Mouse (Mus musculus): ENCODE measurements around the gene Numbl. TPM values are rescaled to one million over a fixed set of nuclear protein-coding genes. Genes with fewer than 3 reads are reported as not detected.

Gene Numbl
- polyA plus RNA-seq, 1 experiment from 2014 or later: 60.7 TPM

DNA sequence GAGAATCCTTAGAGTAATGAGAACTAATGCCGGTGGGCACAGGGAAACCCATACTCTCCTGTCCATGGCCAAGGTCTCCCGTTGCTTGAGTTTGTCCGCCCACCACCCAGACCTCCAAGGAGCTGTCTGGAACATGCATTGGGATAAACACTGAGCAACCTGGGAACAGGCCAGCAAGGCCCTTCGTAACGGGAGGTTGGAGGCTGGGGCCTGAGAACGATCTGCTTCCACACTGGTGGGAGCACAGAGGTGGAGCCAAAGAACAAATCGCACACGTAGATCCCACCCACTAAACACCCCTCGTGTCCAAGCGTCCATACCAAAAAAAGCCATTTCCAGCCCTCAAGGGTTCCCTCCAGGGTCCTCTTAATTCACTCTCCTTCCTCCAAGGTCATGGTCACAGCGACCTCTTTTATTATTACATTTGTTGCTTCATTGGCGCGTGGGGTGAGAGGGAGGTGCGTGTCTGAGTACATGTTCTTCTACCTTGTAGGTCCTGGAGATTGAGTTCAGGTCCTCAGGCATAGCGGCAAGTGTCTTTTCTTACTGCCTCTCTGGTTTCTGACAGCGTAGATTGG, 39.9 kb downstream of the Numbl start:
- H3K9me3 ChIP-seq (replicated peaks): no peaks in the 10 kb centered on the region
- ATAC-seq (ENCODE audit: low FRiP score): no peak
- H3K4me1 ChIP-seq: no peaks in the 10 kb centered on the region
- H3K27me3 ChIP-seq (replicated peaks): 0 out of 2 replicates have a peak, but pooled peaks cover 3% of the 10 kb centered on the region
- H3K9ac ChIP-seq (replicated peaks): no peak overlapping the region
- H3K4me2 ChIP-seq: no peak overlapping the region
- WGBS: 90% methylated on average over 16 of the region's 16 CpGs
- no peaks in the 10 kb centered on the region for H3K36me3 ChIP-seq
- no peak overlapping the region for H3K27ac ChIP-seq (replicated peaks)
- no peak overlapping the region for H3K4me3 ChIP-seq (replicated peaks)

GRCm38 (mm10) chr7:27298816-27299215, 40.6 kb downstream of the Numbl start:
- H3K4me3 ChIP-seq (replicated peaks): no peak overlapping the region

GRCm38 (mm10) chr7:27300351-27300750, 42.1 kb downstream of the Numbl start:
- Histone ChIP-seq H3K4me3 (replicated peaks) (no peak overlapping the region), H3K4me1 (no peaks in the 10 kb centered on the region), H3K4me2 (no peak overlapping the region), H3K9ac (replicated peaks) (no peak overlapping the region), H3K36me3 (no peaks in the 10 kb centered on the region), H3K27me3 (replicated peaks) (peaks cover 3% of the 10 kb centered on the region; the same call in 1 of the 2 replicates), H3K27ac (replicated peaks) (no peak overlapping the region), H3K9me3 (replicated peaks) (no peaks in the 10 kb centered on the region)
- 85% methylated on average over 4 of the region's 4 CpGs for WGBS
- no peak for ATAC-seq (ENCODE audit: low FRiP score)

More at GRCm38 (mm10) chr7:27298816-27299215, 40.6 kb downstream of the Numbl start:
- no peak overlapping the region for H3K27ac ChIP-seq (replicated peaks)
- peaks cover 3% of the 10 kb centered on the region; the same call in 1 of the 2 replicates for H3K27me3 ChIP-seq (replicated peaks)
- H3K9me3 ChIP-seq (replicated peaks): no peaks in the 10 kb centered on the region
- H3K36me3 ChIP-seq: no peaks in the 10 kb centered on the region
- no peak for ATAC-seq (ENCODE audit: low FRiP score)
- H3K9ac ChIP-seq (replicated peaks): no peak overlapping the region
- no peak overlapping the region for H3K4me2 ChIP-seq
- WGBS: 87% methylated on average over 6 of the region's 6 CpGs
- no peaks in the 10 kb centered on the region for H3K4me1 ChIP-seq

DNA sequence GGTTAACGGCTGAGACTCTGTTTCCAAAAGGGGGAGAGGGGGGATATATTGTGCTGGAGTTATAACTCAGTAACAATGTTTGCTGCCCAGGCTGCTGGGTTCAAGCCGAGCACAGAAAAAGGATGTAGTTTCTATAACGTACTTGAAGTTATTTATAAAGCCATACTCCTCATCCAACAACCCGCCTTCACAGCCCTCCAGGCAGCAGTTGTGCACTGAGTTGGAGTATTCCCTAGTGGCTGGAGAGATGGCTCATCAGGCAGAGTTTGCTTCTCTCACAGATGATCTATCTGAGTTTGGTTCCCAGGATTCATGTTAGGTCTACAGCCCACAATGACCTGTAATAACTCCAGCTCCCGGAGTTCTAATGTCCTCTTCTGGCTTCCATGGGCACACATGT, 42.6 kb downstream of the Numbl start:
- H3K4me1 ChIP-seq: no peaks in the 10 kb centered on the region
- no peak for ATAC-seq (ENCODE audit: low FRiP score)
- H3K9me3 ChIP-seq (replicated peaks): no peaks in the 10 kb centered on the region
- no peak overlapping the region for H3K27ac ChIP-seq (replicated peaks)
- H3K9ac ChIP-seq (replicated peaks): no peak overlapping the region
- peaks cover 3% of the 10 kb centered on the region; the same call in 1 of the 2 replicates for H3K27me3 ChIP-seq (replicated peaks)
- whole genome bisulfite sequencing: 62% methylated on average over 5 of the region's 5 CpGs
- no peaks in the 10 kb centered on the region for H3K36me3 ChIP-seq
- H3K4me3 ChIP-seq (replicated peaks): no peak overlapping the region
- H3K4me2 ChIP-seq: no peak overlapping the region

DNA sequence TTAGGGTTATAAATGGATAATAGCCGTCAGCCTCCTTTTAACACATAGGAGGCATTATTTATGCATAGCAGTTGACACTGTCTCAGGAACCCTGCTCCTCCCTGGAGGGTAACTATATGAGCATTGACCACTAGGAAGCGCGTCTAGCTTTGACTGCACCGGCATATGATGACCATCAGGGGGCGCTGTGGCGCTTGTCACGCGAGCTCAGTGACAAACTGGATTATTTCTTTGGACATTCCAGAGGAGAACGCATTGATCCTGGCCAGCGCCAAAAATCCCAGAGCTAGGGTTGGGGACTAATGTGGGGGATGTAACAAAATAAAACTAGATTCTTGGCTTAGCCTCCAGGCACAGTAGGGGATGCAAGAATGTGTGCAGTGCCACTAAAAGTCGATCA, 43.9 kb downstream of the Numbl start:
- Histone ChIP-seq H3K4me1 (no peaks in the 10 kb centered on the region), H3K27me3 (replicated peaks) (peaks cover 3% of the 10 kb centered on the region; the same call in 1 of the 2 replicates), H3K4me2 (no peak overlapping the region), H3K27ac (replicated peaks) (no peak overlapping the region), H3K9me3 (replicated peaks) (no peaks in the 10 kb centered on the region), H3K36me3 (no peaks in the 10 kb centered on the region), H3K4me3 (replicated peaks) (no peak overlapping the region), H3K9ac (replicated peaks) (no peak overlapping the region)
- 11% methylated on average over 11 of the region's 11 CpGs for WGBS
- no peak for ATAC-seq (ENCODE audit: low FRiP score)

GRCm38 (mm10) chr7:27305091-27305730, 47.0 kb downstream of the Numbl start:
- no peaks in the 10 kb centered on the region for H3K9me3 ChIP-seq (replicated peaks)
- peaks cover 6% of the 10 kb centered on the region; the same call in 1 of the 2 replicates for H3K4me1 ChIP-seq
- H3K4me3 ChIP-seq (replicated peaks): no peak overlapping the region
- peaks cover 12% of the 10 kb centered on the region for H3K27me3 ChIP-seq (replicated peaks)
- ATAC-seq (ENCODE audit: low FRiP score): no peak
- no peak overlapping the region for H3K9ac ChIP-seq (replicated peaks)
- H3K36me3 ChIP-seq: no peaks in the 10 kb centered on the region
- 90% methylated on average over 17 of the region's 17 CpGs for WGBS
- no peak overlapping the region for H3K4me2 ChIP-seq
- no peak overlapping the region for H3K27ac ChIP-seq (replicated peaks)

DNA sequence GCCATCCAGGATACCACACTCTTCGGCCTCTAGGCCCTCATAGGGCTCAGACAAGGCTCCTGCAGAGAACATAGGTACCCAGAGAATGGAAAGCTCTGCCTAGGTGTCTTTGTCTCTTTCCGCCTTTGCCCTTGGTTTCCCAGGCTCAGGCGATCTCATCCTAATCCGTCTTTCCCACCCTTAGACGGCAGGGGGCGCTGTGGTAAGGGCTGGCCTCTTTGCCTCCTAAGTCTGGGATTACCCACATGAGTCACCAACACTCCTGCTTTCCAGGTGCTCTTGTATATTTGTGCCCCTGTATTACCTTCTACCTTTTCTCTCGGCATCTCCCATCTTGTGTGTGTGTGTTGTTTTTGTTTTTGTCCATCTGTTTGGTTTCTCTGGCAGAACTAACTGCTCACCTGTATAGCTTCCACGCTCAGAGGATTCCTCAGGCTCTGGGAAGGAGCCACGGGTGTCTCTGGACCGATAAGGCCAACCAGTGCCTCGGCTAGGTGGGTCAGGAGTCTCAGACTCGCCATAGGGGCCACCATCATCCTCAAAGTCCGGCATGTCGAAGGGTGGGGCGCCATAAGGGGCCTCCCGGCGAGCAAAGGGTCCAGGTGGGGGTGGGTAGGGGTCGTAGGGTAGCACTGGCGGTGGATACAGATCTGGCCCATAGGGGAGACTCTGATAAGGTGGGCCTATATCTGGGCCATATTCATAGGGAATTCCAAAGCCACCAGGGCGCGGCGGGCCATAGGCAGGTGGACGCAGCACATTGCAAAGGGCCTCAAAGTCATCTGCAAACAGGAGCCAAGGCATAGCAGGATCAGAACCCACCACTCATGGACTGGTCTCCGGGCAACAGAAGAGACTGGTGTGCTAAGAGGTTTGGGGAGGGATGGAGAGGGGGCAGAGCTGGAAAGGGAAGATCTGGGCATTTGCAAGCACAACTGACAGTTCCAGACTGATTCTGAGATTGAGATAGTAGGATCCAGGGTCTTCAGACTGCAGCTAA, 48.2 kb downstream of the Numbl start:
- WGBS: 78% methylated on average over 24 of the region's 24 CpGs
- Histone ChIP-seq H3K4me2 (no peak overlapping the region), H3K4me3 (replicated peaks) (no peak overlapping the region), H3K36me3 (no peaks in the 10 kb centered on the region), H3K9me3 (replicated peaks) (no peaks in the 10 kb centered on the region), H3K4me1 (peaks cover 11% of the 10 kb centered on the region), H3K27ac (replicated peaks) (no peak overlapping the region), H3K27me3 (replicated peaks) (peaks cover 15% of the 10 kb centered on the region), H3K9ac (replicated peaks) (no peak overlapping the region)
- no peak for ATAC-seq (ENCODE audit: low FRiP score)

DNA sequence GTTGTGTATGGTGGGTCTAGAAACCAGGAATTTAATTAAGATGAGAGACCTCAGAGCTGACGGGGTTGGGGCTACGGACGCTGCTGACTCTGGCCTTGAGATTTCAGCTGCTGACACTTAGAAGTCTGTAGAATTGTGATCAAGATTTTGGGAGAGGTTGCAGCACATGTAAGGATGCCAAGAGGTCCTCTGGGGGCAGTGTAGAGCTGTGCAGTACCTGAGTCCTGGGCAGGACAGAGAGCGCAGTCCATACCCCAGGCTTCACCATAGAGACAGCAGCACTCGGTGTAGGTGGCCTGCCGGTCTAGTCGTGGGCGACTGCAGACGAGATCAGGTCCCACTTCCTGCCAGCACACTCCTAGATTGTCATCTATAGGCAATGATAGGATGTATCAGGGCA, 49.3 kb downstream of the Numbl start:
- no peak overlapping the region for H3K27ac ChIP-seq (replicated peaks)
- WGBS: 66% methylated on average over 9 of the region's 9 CpGs
- no peak overlapping the region for H3K4me3 ChIP-seq (replicated peaks)
- H3K36me3 ChIP-seq: no peaks in the 10 kb centered on the region
- no peak overlapping the region for H3K4me2 ChIP-seq
- no peak overlapping the region for H3K9ac ChIP-seq (replicated peaks)
- ATAC-seq (ENCODE audit: low FRiP score): no peak
- H3K4me1 ChIP-seq: peaks cover 11% of the 10 kb centered on the region
- peaks cover 12% of the 10 kb centered on the region for H3K27me3 ChIP-seq (replicated peaks)
- no peaks in the 10 kb centered on the region for H3K9me3 ChIP-seq (replicated peaks)

- ATAC-seq (ENCODE audit: low FRiP score): no peak
- H3K27ac ChIP-seq (replicated peaks): no peak overlapping the region
- peak overlapping the region; percentile 32 for H3K4me3 ChIP-seq (replicated peaks)
- 10% methylated on average over 28 of the region's 28 CpGs for WGBS
- peaks cover 12% of the 10 kb centered on the region for H3K27me3 ChIP-seq (replicated peaks)
- peak overlapping the region; percentile 59 for H3K4me2 ChIP-seq
- peaks cover 11% of the 10 kb centered on the region for H3K4me1 ChIP-seq
- no peak overlapping the region; the same call in 1 of the 2 replicates for H3K9ac ChIP-seq (replicated peaks)
- H3K9me3 ChIP-seq (replicated peaks): no peaks in the 10 kb centered on the region; the same call in 1 of the 2 replicates
- no peaks in the 10 kb centered on the region for H3K36me3 ChIP-seq
Observed at GRCm38 (mm10) chr7:27308821-27309549, 50.8 kb downstream of the Numbl start.

DNA sequence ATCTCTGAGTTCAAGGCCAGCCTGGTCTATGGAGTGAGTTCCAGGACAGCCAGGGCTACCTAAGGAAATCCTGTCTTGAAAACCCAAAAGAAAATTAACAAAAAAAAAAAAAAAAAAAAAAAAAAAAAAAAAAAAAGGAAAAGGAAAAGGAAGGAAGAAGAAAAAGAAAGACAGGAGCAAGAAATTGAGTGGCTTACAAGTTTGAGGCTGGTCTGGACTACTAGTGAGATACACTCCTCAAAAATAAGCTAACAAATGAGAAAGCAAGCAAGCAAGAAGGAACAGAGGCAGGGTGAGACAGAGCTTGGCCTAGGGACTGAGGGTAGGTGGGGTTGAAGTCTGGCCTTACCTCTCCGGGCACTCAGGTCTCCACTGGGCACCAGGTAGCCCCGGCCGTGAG, 51.6 kb downstream of the Numbl start:
- no peak for ATAC-seq (ENCODE audit: low FRiP score)

GRCm38 (mm10) chr7:27310306-27310705, 52.1 kb downstream of the Numbl start:
- Histone ChIP-seq H3K9me3 (replicated peaks) (no peaks in the 10 kb centered on the region; the same call in 1 of the 2 replicates), H3K4me3 (replicated peaks) (peak overlapping the region; percentile 29), H3K4me1 (peaks cover 11% of the 10 kb centered on the region), H3K9ac (replicated peaks) (peak overlapping the region; percentile 36), H3K27ac (replicated peaks) (no peak overlapping the region), H3K4me2 (peak overlapping the region; percentile 56), H3K27me3 (replicated peaks) (peaks cover 12% of the 10 kb centered on the region), H3K36me3 (no peaks in the 10 kb centered on the region)
- ATAC-seq (ENCODE audit: low FRiP score): 0 out of 2 replicates have a peak, but pooled peaks have one; percentile 33
- 5% methylated on average over 17 of the region's 17 CpGs for WGBS

More for the DNA sequence above, 51.6 kb downstream of the Numbl start:
- no peak overlapping the region for H3K27ac ChIP-seq (replicated peaks)
- no peak overlapping the region for H3K9ac ChIP-seq (replicated peaks)
- H3K9me3 ChIP-seq (replicated peaks): no peaks in the 10 kb centered on the region; the same call in 1 of the 2 replicates
- peaks cover 11% of the 10 kb centered on the region for H3K4me1 ChIP-seq
- H3K4me3 ChIP-seq (replicated peaks): no peak overlapping the region
- H3K4me2 ChIP-seq: peak overlapping the region; percentile 56; the same call in 1 of the 2 replicates
- WGBS: 38% methylated on average over 3 of the region's 3 CpGs
- no peaks in the 10 kb centered on the region for H3K36me3 ChIP-seq
- H3K27me3 ChIP-seq (replicated peaks): peaks cover 12% of the 10 kb centered on the region
